Mouse (Mus musculus): ENCODE measurements around the gene Fam89a. TPM values are rescaled to one million over a fixed set of nuclear protein-coding genes. Genes with fewer than 3 reads are reported as not detected.

Fam89a gene
- polyA plus RNA-seq, 1 experiment from 2014 or later: 3.7 TPM

DNA sequence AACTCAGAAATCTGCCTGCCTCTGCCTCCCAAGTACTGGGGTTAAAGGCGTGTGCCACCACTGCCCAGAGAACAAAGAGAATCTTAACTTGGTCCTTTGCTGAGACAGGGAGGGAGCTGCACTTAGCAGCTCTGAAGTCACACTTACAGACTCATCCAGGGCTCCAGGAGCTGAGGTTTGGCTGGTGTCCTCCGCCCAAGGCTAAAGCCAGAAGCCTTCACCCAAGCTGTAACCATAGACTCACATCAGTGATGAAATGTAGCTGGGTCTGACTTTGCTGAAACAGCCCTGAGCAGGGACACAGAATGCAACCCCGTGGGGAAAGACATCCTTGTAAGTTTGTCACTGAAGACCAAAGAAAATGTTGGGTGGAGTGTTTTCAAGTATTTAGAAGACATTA lies 30.8 kb upstream of the Fam89a start:
- no peak overlapping the region for H3K27ac ChIP-seq
- peaks cover 34% of the 10 kb centered on the region for H3K27me3 ChIP-seq
- no peak overlapping the region for H3K9ac ChIP-seq
- H3K4me2 ChIP-seq (replicated peaks): no peak overlapping the region
- WGBS: 72% methylated on average over 3 of the region's 3 CpGs
- no peaks in the 10 kb centered on the region for H3K36me3 ChIP-seq
- no peaks in the 10 kb centered on the region for H3K9me3 ChIP-seq
- no peak for ATAC-seq (ENCODE audit: low FRiP score, low read depth)
- H3K4me1 ChIP-seq: no peaks in the 10 kb centered on the region
- H3K4me3 ChIP-seq: no peak overlapping the region

DNA sequence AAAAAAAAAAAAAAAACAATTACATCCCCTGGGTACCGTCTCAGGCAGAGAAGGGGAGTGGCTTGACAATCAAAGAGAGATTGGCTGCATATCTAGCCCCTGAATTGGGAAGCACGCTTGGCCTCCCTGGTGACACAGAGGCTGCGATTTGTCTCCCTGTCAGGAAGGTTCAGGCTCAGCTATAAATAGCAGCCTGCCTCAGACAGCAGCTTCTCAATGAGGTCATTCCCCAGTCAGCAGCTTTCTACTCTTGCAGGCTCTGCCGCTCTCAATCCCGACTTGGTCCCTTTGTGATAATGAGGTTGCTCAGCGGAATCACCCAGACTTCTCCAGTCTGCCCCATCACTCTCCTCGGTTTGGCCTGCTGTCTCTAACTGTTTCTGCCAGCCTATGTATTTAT lies 28.6 kb upstream of the Fam89a start:
- 18% methylated on average over 7 of the region's 7 CpGs for WGBS

DNA sequence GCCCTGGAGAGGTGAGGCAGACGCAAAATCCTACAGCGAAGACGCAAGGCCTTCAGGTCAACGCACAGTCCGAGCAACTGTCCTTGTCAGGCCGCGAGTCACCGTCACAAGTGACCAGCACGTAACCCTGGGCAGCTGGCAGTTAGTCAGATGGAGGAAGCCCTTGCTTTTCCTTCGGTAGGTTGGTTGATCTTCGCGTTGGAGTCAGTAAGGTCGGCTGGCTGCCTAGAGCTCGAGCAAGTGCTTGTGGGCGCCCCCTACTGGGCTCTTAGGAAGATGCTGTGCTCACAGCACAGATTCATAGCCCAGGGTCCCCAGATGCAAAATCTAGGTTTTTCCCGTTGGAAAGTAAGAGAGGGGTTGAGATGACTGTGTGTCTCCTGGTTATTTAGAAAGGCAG lies 24.1 kb upstream of the Fam89a start:
- WGBS: 13% methylated on average over 16 of the region's 16 CpGs
- Histone ChIP-seq H3K4me2 (replicated peaks) (peak overlapping the region; percentile 25; the same call in 1 of the 2 replicates), H3K36me3 (no peaks in the 10 kb centered on the region), H3K27ac (no peak overlapping the region), H3K9me3 (no peaks in the 10 kb centered on the region), H3K27me3 (peaks cover 26% of the 10 kb centered on the region), H3K4me1 (no peaks in the 10 kb centered on the region), H3K9ac (no peak overlapping the region), H3K4me3 (no peak overlapping the region)
- ATAC-seq (ENCODE audit: low FRiP score, low read depth): no peak

More for the DNA sequence above, 28.6 kb upstream of the Fam89a start:
- Histone ChIP-seq H3K4me2 (replicated peaks) (no peak overlapping the region), H3K36me3 (no peaks in the 10 kb centered on the region), H3K9ac (no peak overlapping the region), H3K4me3 (no peak overlapping the region), H3K27me3 (peaks cover 34% of the 10 kb centered on the region), H3K9me3 (no peaks in the 10 kb centered on the region), H3K27ac (no peak overlapping the region), H3K4me1 (no peaks in the 10 kb centered on the region)
- ATAC-seq (ENCODE audit: low FRiP score, low read depth): no peak

DNA sequence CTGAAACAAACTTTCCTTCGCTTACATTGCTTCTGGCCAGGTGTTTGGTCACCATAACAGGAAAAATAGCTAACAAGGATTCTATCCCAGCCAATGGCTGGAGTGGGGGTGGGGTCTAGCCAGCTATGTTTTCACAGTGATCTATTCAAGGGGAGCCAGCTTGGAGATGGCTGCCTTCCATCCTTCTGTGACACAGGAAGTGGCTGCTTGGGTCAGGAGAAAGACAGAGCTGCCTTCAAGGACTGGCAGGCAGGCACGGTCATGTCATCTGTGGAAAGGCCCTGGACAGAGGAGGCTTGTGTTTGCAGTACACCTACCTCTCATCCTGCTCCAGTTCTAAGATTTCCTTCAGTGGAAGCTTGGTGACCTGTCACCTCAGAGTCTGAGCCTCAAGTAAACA lies 20.8 kb upstream of the Fam89a start:
- Histone ChIP-seq H3K9me3 (no peaks in the 10 kb centered on the region), H3K4me3 (no peak overlapping the region), H3K36me3 (no peaks in the 10 kb centered on the region), H3K27me3 (peaks cover 17% of the 10 kb centered on the region), H3K9ac (no peak overlapping the region), H3K4me2 (replicated peaks) (no peak overlapping the region), H3K27ac (no peak overlapping the region), H3K4me1 (no peaks in the 10 kb centered on the region)
- ATAC-seq (ENCODE audit: low FRiP score, low read depth): no peak
- 72% methylated on average over 2 of the region's 2 CpGs for WGBS

DNA sequence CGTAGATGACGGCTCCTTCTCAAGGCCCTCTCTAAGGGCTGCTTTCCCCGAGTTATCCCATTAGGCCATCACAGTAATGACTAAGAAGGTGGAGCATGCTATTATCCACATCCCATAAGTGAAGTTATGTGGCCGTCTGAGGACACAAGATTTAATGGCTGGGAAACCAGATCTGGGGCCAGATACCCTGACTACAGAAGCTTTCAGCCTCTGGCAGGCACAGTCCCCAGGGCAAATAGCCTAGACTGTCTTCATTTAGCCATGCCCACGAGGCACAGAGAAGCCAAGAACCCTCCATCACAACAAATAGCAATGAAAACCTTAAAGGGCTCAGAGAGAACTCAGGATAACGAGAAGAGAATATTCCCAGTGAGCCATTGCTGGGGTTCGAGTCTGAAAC lies 11.4 kb upstream of the Fam89a start:
- WGBS: 51% methylated on average over 7 of the region's 7 CpGs
- Histone ChIP-seq H3K4me1 (no peaks in the 10 kb centered on the region), H3K27ac (no peak overlapping the region), H3K9me3 (no peaks in the 10 kb centered on the region), H3K9ac (no peak overlapping the region), H3K4me3 (no peak overlapping the region), H3K27me3 (no peaks in the 10 kb centered on the region), H3K36me3 (no peaks in the 10 kb centered on the region), H3K4me2 (replicated peaks) (no peak overlapping the region)
- no peak for ATAC-seq (ENCODE audit: low FRiP score, low read depth)

DNA sequence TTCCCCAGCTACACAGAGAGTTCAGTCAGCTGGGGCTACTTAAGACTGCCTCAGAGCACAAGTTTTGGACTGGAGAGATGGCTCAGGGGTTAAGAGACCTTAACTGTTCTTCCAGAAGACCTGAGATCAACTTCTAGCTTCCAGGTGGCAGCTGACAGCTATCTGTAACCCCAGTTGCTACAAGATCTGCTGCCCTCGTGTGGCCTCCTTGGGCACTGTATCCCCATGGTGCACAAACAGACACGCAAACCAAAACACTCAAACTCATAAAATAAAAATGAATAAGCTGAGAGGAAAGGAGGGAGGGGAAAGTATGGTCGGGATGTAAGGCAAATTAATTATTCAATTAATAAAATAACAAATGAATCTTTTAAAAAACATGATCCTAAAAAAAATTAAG lies 6.9 kb upstream of the Fam89a start:
- H3K4me2 ChIP-seq (replicated peaks): no peak overlapping the region
- WGBS: 33% methylated on average over 3 of the region's 3 CpGs
- ATAC-seq (ENCODE audit: low FRiP score, low read depth): no peak
- no peaks in the 10 kb centered on the region for H3K36me3 ChIP-seq
- H3K9me3 ChIP-seq: no peaks in the 10 kb centered on the region
- no peak overlapping the region for H3K4me3 ChIP-seq
- H3K27ac ChIP-seq: no peak overlapping the region
- H3K9ac ChIP-seq: no peak overlapping the region
- H3K4me1 ChIP-seq: no peaks in the 10 kb centered on the region
- peaks cover 19% of the 10 kb centered on the region for H3K27me3 ChIP-seq

DNA sequence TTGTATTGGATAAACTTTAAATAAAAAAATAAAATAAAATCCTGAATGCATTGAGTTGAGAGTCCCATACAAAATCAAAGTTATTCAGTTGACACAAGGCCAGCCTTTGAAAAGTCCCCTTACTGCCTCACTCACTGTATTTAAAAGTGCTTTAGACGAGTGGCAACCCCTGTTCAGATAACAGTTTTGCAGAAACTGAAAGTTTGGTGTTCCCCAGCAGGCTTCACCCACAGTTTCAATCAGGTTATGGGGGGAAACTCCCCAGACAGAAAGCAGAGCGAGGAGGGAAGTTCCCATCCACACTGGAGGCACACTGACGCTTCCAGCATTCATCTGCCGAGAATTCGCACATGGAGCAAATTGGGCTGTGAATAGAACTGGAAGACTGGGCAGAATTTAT lies 5.0 kb upstream of the Fam89a start:
- no peak for ATAC-seq (ENCODE audit: low FRiP score, low read depth)
- Histone ChIP-seq H3K4me1 (peaks cover 7% of the 10 kb centered on the region; the same call in 1 of the 2 replicates), H3K27me3 (peaks cover 38% of the 10 kb centered on the region), H3K9ac (no peak overlapping the region), H3K27ac (no peak overlapping the region), H3K9me3 (no peaks in the 10 kb centered on the region), H3K36me3 (no peaks in the 10 kb centered on the region), H3K4me2 (replicated peaks) (no peak overlapping the region), H3K4me3 (no peak overlapping the region)
- 60% methylated on average over 5 of the region's 5 CpGs for WGBS

DNA sequence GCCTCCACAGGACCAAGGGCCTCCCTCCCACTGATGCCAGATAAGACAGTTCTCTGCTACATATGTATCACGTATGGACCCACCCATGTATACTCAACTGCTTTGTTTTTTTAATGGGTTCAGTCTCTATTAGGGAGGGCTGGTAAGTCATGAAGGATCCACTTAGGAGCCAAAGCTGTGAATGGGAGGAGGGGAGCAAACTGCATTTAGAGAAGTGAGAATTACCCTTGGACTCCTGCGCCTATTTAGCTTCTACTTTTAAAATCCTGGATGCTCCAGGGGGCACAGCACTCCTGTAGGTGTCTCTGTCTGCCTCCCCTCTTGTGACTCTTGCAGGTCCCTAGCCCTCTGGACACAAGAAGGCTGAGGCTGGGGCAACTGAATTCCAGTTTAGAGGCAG lies 4.5 kb upstream of the Fam89a start:
- H3K36me3 ChIP-seq: no peaks in the 10 kb centered on the region
- no peak overlapping the region for H3K4me2 ChIP-seq (replicated peaks)
- no peak overlapping the region for H3K9ac ChIP-seq
- 68% methylated on average over 2 of the region's 2 CpGs for WGBS
- H3K9me3 ChIP-seq: no peaks in the 10 kb centered on the region
- no peak for ATAC-seq (ENCODE audit: low FRiP score, low read depth)
- H3K4me1 ChIP-seq: peaks cover 11% of the 10 kb centered on the region
- H3K27me3 ChIP-seq: peaks cover 42% of the 10 kb centered on the region
- H3K27ac ChIP-seq: no peak overlapping the region
- H3K4me3 ChIP-seq: no peak overlapping the region

DNA sequence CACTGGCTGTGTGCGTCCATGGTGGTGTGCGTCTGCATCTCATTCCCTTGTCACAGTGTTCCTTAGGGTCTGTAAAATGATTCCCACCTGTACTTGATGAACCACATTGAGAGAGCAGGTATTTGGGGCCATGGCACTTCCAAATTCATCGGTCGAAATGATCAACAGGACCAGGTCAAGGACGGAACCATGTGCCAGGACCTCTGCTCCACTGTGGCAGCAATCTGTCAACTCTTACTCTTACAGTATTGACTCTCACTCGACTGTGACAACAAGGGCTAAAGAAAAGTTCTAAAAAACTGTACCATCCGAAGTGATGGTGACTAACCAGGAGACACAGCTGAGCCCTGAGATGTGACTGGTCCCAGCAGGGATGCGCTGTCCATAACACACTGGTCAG lies 3.8 kb upstream of the Fam89a start:
- no peak overlapping the region for H3K27ac ChIP-seq
- ATAC-seq (ENCODE audit: low FRiP score, low read depth): no peak
- H3K27me3 ChIP-seq: peaks cover 49% of the 10 kb centered on the region
- no peak overlapping the region for H3K4me2 ChIP-seq (replicated peaks)
- H3K36me3 ChIP-seq: no peaks in the 10 kb centered on the region
- WGBS: 86% methylated on average over 8 of the region's 8 CpGs
- H3K4me1 ChIP-seq: peaks cover 18% of the 10 kb centered on the region
- no peak overlapping the region for H3K9ac ChIP-seq
- H3K9me3 ChIP-seq: no peaks in the 10 kb centered on the region
- no peak overlapping the region for H3K4me3 ChIP-seq

DNA sequence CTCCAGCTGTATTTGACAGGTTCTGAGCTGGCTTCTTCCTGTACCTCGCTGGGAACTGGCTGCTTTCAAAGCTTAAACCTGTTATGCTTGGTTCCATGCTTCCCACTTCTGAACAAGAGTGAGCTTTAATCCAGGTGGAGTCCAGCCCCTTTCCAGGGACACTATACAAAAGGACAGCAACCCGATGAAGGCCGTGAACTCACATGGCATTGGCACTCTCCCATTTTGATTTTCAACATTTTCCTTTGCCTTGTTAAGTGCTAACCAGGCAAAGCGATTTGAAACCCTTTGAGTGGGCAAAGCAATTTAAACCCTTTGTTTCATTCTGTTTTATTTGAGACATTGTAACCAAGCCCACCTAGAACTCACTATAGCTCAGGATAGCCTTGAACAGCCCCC lies 3.2 kb upstream of the Fam89a start:
- Histone ChIP-seq H3K4me2 (replicated peaks) (no peak overlapping the region), H3K4me1 (peaks cover 18% of the 10 kb centered on the region), H3K9me3 (no peaks in the 10 kb centered on the region), H3K27me3 (peaks cover 56% of the 10 kb centered on the region), H3K27ac (no peak overlapping the region), H3K36me3 (no peaks in the 10 kb centered on the region), H3K9ac (no peak overlapping the region), H3K4me3 (no peak overlapping the region)
- 44% methylated on average over 4 of the region's 4 CpGs for WGBS
- ATAC-seq (ENCODE audit: low FRiP score, low read depth): no peak

DNA sequence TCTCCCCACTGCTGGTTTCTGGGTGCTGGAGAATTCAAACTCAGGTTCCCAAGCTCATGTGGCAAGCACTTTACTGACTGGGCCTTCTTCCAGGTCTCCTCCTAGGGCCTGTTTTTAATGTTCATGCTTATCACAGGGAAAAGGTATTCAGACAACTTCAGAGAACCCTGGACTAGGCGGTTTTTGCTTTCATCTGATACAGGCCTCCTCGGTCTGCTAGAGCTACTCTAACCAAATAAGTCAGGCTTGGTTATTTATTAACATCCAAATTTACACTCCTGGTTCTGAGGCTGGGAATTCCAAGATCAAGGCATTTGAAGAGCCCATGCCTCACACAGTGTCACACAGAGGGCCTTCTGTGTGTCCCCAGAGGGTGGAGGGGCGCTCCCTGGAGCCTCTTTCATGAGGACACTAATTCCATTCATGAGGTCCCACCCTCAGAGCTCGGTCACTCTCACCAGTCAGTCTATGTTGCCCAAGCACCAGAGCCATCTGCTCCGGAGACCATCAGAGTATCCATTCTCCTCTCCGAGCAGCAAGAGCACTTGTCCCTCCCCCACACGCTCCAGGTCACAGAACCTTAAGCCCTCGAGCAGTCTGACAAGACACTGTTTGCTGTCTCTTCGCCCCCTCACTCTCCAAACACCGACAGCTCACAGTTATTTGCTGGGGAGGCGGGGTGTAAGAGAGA lies 2.6 kb upstream of the Fam89a start:
- ATAC-seq (ENCODE audit: low FRiP score, low read depth): no peak

DNA sequence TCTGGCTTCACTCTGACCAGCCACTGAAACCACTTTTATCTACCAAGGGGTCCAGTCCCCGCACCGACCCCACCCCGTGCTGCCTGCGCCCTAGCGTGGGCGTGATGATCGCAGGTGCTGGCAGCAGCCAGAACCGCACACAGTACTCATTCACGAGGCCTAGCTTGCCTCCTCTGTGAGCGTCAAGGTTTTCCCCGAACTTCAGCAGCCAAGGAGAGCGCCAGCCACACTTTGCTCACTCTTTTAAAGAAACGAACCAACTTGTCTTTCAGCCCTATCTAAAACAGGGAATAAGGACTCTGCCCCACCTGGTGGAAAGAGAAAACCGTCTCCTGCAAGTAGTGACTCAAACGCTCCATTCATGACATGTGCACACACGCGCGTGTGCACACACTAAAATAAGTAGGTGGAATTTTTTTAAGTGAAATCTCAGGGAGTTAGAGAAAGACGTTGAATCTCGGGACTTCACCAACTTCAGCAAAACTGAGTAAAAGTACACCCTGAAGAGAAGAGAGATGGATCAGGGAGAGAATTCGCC lies 762 bp upstream of the Fam89a start:
- Histone ChIP-seq H3K36me3 (no peaks in the 10 kb centered on the region), H3K4me1 (peaks cover 18% of the 10 kb centered on the region), H3K27me3 (peaks cover 67% of the 10 kb centered on the region), H3K4me3 (peak overlapping the region; percentile 61), H3K27ac (no peak overlapping the region), H3K9ac (no peak overlapping the region), H3K4me2 (replicated peaks) (peak overlapping the region; percentile 89), H3K9me3 (0 out of 2 replicates have a peak, but pooled peaks cover 3% of the 10 kb centered on the region)
- 31% methylated on average over 21 of the region's 21 CpGs for WGBS
- ATAC-seq (ENCODE audit: low FRiP score, low read depth): no peak

More for the DNA sequence above, 2.6 kb upstream of the Fam89a start:
- Histone ChIP-seq H3K27ac (no peak overlapping the region), H3K4me2 (replicated peaks) (no peak overlapping the region), H3K4me3 (no peak overlapping the region), H3K4me1 (peaks cover 18% of the 10 kb centered on the region), H3K27me3 (peaks cover 61% of the 10 kb centered on the region), H3K36me3 (no peaks in the 10 kb centered on the region), H3K9ac (no peak overlapping the region), H3K9me3 (no peaks in the 10 kb centered on the region)
- 19% methylated on average over 11 of the region's 11 CpGs for WGBS

DNA sequence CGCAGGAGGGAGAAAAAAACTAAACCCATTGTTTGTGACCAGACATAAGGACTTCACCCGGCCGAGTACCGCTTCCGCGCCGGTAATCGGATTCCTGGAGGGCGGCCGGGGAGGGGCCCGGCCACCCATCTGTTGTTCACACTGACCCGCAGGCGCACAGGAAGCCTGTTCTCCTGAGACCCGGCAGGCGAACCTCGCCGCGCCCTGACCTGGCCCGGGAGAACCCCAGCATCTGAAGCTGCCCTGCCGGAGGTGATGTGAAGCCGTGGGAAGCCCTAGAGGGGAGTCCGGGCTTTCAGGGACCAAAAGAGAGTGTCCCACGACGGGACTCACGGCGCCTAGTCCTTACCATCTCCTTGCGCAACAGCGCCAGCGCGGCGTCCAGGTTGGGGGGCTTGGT lies 441 bp downstream of the Fam89a start:
- peak overlapping the region; percentile 89 for H3K4me2 ChIP-seq (replicated peaks)
- H3K9me3 ChIP-seq: 0 out of 2 replicates have a peak, but pooled peaks cover 3% of the 10 kb centered on the region
- H3K9ac ChIP-seq: peak overlapping the region; percentile 65
- peaks cover 67% of the 10 kb centered on the region for H3K27me3 ChIP-seq
- H3K27ac ChIP-seq: no peak overlapping the region
- ATAC-seq (ENCODE audit: low FRiP score, low read depth): peak; percentile 18; the same call in 1 of the 2 replicates
- peaks cover 18% of the 10 kb centered on the region for H3K4me1 ChIP-seq
- WGBS: 1% methylated on average over 31 of the region's 31 CpGs
- H3K36me3 ChIP-seq: no peaks in the 10 kb centered on the region
- H3K4me3 ChIP-seq: peak overlapping the region; percentile 61
